Mouse (Mus musculus): ENCODE data around the gene Med13l. TPM values are rescaled to one million over a fixed set of nuclear protein-coding genes. Genes with fewer than 3 reads are reported as not detected.
A peak's percentile ranks its signal among the peaks of the same experiment; 100 is the strongest.

Gene Med13l
- polyA plus RNA-seq (2014; fragmentation: Nextera tagmentation; extraction: Ambion mirVana), result 17.0 and 20.5 TPM in 2 replicates

- Histone ChIP-seq H3K36me3 (ENCODE audit: control insufficient read depth, insufficient read depth, low read length) (no peaks in the 10 kb centered on the region), H3K9ac (replicated peaks; ENCODE audit: low read length) (peak within 1 kb of the TSS; percentile 92), H3K4me3 (replicated peaks; ENCODE audit: low read depth, low read length) (peak within 1 kb of the TSS; percentile 85), H3K4me1 (ENCODE audit: control insufficient read depth, insufficient read depth, low read length) (peaks cover 35% of the 10 kb centered on the region), H3K27me3 (ENCODE audit: control insufficient read depth, insufficient read depth, low read length) (no peaks in the 10 kb centered on the region; the same call in none of the 2 replicates), H3K4me2 (ENCODE audit: low read length) (peak within 1 kb of the TSS; percentile 74), H3K9me3 (ENCODE audit: control insufficient read depth, low read length) (no peaks in the 10 kb centered on the region), H3K27ac (replicated peaks; ENCODE audit: low read depth, low read length) (peak within 1 kb of the TSS; percentile 99)
- ATAC-seq (ENCODE audit: low FRiP score, low TSS enrichment), result peak; percentile 62; the same call in 1 of the 2 replicates
- WGBS, result under 1% methylated on average over 54 of the region's 120 CpGs
- DNase-seq, result peak; percentile 79
Observed at GRCm38 (mm10) chr5:118560385-118561085, at the start of gene Med13l. Gene Med13l, plus strand, starts transcription at chr5:118560679.

DNA sequence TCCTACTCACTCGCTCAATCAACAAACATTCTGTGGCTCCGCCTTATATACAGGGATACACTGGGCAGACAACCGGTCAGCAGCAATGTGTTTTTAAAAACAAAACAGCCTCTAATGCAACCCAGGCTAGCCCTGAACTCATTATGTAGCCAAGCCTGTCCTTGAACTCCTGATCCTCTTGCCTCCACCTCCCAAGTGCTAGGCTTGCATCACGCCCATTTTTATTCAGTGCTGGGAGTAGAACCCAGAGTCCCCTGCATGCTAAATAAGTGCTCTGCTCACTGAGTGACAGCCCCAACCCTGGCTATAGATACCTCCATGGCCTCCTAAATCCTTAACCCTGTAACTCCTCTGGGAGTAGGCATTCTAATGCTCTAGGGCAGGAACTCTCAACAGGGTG lies 49.5 kb upstream of the Med13l start:
- Histone ChIP-seq H3K4me3 (replicated peaks; ENCODE audit: low read depth, low read length) (no peak overlapping the region), H3K27me3 (ENCODE audit: control insufficient read depth, insufficient read depth, low read length) (peaks cover 17% of the 10 kb centered on the region), H3K36me3 (ENCODE audit: control insufficient read depth, insufficient read depth, low read length) (no peaks in the 10 kb centered on the region), H3K4me2 (ENCODE audit: low read length) (no peak overlapping the region), H3K4me1 (ENCODE audit: control insufficient read depth, insufficient read depth, low read length) (peaks cover 15% of the 10 kb centered on the region), H3K9ac (replicated peaks; ENCODE audit: low read length) (no peak overlapping the region), H3K9me3 (ENCODE audit: control insufficient read depth, low read length) (no peaks in the 10 kb centered on the region), H3K27ac (replicated peaks; ENCODE audit: low read depth, low read length) (no peak overlapping the region)
- no peak for DNase-seq
- WGBS, result 79% methylated on average over 4 of the region's 4 CpGs
- no peak for ATAC-seq (ENCODE audit: low FRiP score, low TSS enrichment)

GRCm38 (mm10) chr5:118513005-118513404 lies 47.5 kb upstream of the Med13l start:
- ATAC-seq (ENCODE audit: low FRiP score, low TSS enrichment) (no peak), DNase-seq (no peak)
- Histone ChIP-seq H3K27me3 (ENCODE audit: control insufficient read depth, insufficient read depth, low read length) (peaks cover 17% of the 10 kb centered on the region), H3K9me3 (ENCODE audit: control insufficient read depth, low read length) (no peaks in the 10 kb centered on the region), H3K4me2 (ENCODE audit: low read length) (no peak overlapping the region), H3K4me3 (replicated peaks; ENCODE audit: low read depth, low read length) (no peak overlapping the region), H3K27ac (replicated peaks; ENCODE audit: low read depth, low read length) (no peak overlapping the region), H3K36me3 (ENCODE audit: control insufficient read depth, insufficient read depth, low read length) (no peaks in the 10 kb centered on the region), H3K9ac (replicated peaks; ENCODE audit: low read length) (no peak overlapping the region), H3K4me1 (ENCODE audit: control insufficient read depth, insufficient read depth, low read length) (peaks cover 15% of the 10 kb centered on the region)
- WGBS, result 77% methylated on average over 1 of the region's 1 CpGs

DNA sequence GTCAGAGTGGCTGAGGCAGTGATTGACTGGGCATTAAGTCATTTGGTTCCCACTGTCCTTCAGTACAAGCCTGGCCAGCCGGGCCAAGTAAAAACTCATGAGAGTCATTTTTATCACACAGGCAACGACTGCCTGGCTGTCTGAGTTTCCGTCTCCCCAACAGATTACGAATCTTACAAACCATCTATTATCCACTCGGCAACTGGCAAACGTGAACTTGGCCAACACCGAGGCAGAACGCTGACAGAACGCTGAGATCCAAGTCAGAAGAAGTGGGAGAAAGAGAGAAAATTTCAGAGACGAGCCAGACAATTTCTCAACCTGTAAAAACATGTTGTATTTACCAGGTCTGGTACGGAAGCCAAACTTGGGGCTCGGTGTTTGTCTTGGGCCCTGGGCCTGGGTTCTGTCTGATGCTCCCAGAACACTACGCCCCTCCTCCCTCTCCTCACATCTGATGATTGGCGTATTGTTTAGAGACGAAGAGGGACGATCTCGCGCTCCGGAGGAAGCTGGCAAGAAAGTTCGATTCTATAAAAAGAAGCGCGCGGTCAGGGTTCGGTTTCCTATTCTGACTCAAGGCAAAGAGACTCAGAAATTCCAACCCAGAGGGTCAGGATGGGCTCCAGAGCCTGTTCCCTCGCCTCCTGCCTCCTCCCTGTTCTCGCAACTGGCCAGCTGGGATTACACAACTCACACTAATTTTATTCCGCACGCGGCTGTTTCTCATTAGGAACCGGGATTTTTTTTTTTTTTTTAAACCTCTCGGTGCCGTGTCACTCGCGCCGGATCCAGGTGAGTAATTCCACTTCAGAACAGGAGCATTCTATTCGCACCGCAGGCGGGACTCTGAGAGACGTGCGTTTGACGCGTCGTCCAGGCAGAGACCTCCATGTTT lies 46.6 kb upstream of the Med13l start:
- WGBS, result 6% methylated on average over 43 of the region's 43 CpGs
- peaks cover 17% of the 10 kb centered on the region for H3K27me3 ChIP-seq (ENCODE audit: control insufficient read depth, insufficient read depth, low read length)
- H3K4me3 ChIP-seq (replicated peaks; ENCODE audit: low read depth, low read length), result peak overlapping the region; percentile 23
- ATAC-seq (ENCODE audit: low FRiP score, low TSS enrichment) (no peak), DNase-seq (peak; percentile 53)
- no peaks in the 10 kb centered on the region for H3K36me3 ChIP-seq (ENCODE audit: control insufficient read depth, insufficient read depth, low read length)
- H3K27ac ChIP-seq (replicated peaks; ENCODE audit: low read depth, low read length), result no peak overlapping the region
- no peaks in the 10 kb centered on the region for H3K9me3 ChIP-seq (ENCODE audit: control insufficient read depth, low read length)
- 0 out of 2 replicates have a peak overlapping the region, but pooled peaks have one; percentile 14 for H3K9ac ChIP-seq (replicated peaks; ENCODE audit: low read length)
- peaks cover 15% of the 10 kb centered on the region for H3K4me1 ChIP-seq (ENCODE audit: control insufficient read depth, insufficient read depth, low read length)
- H3K4me2 ChIP-seq (ENCODE audit: low read length), result peak overlapping the region; percentile 52

- H3K36me3 ChIP-seq (ENCODE audit: control insufficient read depth, insufficient read depth, low read length), result no peaks in the 10 kb centered on the region
- H3K4me3 ChIP-seq (replicated peaks; ENCODE audit: low read depth, low read length), result peak overlapping the region; percentile 23
- peak overlapping the region; percentile 52 for H3K4me2 ChIP-seq (ENCODE audit: low read length)
- DNase-seq (no peak), ATAC-seq (ENCODE audit: low FRiP score, low TSS enrichment) (no peak)
- H3K27me3 ChIP-seq (ENCODE audit: control insufficient read depth, insufficient read depth, low read length), result peaks cover 17% of the 10 kb centered on the region
- peaks cover 15% of the 10 kb centered on the region for H3K4me1 ChIP-seq (ENCODE audit: control insufficient read depth, insufficient read depth, low read length)
- WGBS, result 19% methylated on average over 9 of the region's 9 CpGs
- no peaks in the 10 kb centered on the region for H3K9me3 ChIP-seq (ENCODE audit: control insufficient read depth, low read length)
- H3K9ac ChIP-seq (replicated peaks; ENCODE audit: low read length), result no peak overlapping the region
- no peak overlapping the region for H3K27ac ChIP-seq (replicated peaks; ENCODE audit: low read depth, low read length)
Observed at GRCm38 (mm10) chr5:118514527-118514831, 46.0 kb upstream of the Med13l start.

GRCm38 (mm10) chr5:118514842-118515241 lies 45.6 kb upstream of the Med13l start:
- H3K9me3 ChIP-seq (ENCODE audit: control insufficient read depth, low read length), result no peaks in the 10 kb centered on the region
- H3K4me2 ChIP-seq (ENCODE audit: low read length), result peak overlapping the region; percentile 52
- DNase-seq (no peak), ATAC-seq (ENCODE audit: low FRiP score, low TSS enrichment) (no peak)
- 49% methylated on average over 5 of the region's 5 CpGs for WGBS
- no peaks in the 10 kb centered on the region for H3K36me3 ChIP-seq (ENCODE audit: control insufficient read depth, insufficient read depth, low read length)
- H3K4me1 ChIP-seq (ENCODE audit: control insufficient read depth, insufficient read depth, low read length), result peaks cover 15% of the 10 kb centered on the region
- H3K4me3 ChIP-seq (replicated peaks; ENCODE audit: low read depth, low read length), result no peak overlapping the region
- H3K27ac ChIP-seq (replicated peaks; ENCODE audit: low read depth, low read length), result no peak overlapping the region
- peaks cover 17% of the 10 kb centered on the region for H3K27me3 ChIP-seq (ENCODE audit: control insufficient read depth, insufficient read depth, low read length)
- H3K9ac ChIP-seq (replicated peaks; ENCODE audit: low read length), result no peak overlapping the region

DNA sequence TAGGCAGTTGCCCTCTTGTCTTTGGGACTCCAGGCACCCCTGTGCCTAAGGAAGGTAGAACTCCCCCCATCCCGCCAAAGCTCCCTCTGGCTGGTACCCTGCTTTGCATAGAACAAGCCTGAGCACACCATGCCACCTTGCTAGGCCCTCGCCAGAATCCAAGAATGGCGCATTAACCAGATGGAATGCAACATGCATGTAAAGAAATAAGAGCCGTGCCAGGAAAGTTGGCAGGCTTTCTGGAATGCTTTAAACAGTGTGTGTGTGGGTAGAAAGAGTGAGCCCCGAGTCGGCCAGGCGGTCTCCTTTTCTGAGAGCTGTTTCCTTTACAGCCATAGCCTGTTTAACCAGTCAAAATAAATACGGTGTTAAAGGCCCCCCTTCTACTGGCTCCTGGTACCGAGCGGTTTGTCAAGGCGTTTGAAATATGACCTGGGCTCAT lies 45.2 kb upstream of the Med13l start:
- ATAC-seq (ENCODE audit: low FRiP score, low TSS enrichment), result no peak
- 22% methylated on average over 11 of the region's 11 CpGs for WGBS
- Histone ChIP-seq H3K27me3 (ENCODE audit: control insufficient read depth, insufficient read depth, low read length) (peaks cover 17% of the 10 kb centered on the region), H3K4me3 (replicated peaks; ENCODE audit: low read depth, low read length) (no peak overlapping the region), H3K36me3 (ENCODE audit: control insufficient read depth, insufficient read depth, low read length) (no peaks in the 10 kb centered on the region), H3K4me1 (ENCODE audit: control insufficient read depth, insufficient read depth, low read length) (peaks cover 15% of the 10 kb centered on the region), H3K4me2 (ENCODE audit: low read length) (no peak overlapping the region), H3K27ac (replicated peaks; ENCODE audit: low read depth, low read length) (no peak overlapping the region), H3K9ac (replicated peaks; ENCODE audit: low read length) (no peak overlapping the region), H3K9me3 (ENCODE audit: control insufficient read depth, low read length) (no peaks in the 10 kb centered on the region)
- DNase-seq, result peak; percentile 67

- Histone ChIP-seq H3K27ac (replicated peaks; ENCODE audit: low read depth, low read length) (no peak overlapping the region), H3K27me3 (ENCODE audit: control insufficient read depth, insufficient read depth, low read length) (peaks cover 17% of the 10 kb centered on the region)
- 82% methylated on average over 6 of the region's 6 CpGs for WGBS
Observed at GRCm38 (mm10) chr5:118516066-118516465, 44.4 kb upstream of the Med13l start.

More at GRCm38 (mm10) chr5:118516066-118516465, 44.4 kb upstream of the Med13l start:
- Histone ChIP-seq H3K4me3 (replicated peaks; ENCODE audit: low read depth, low read length) (no peak overlapping the region), H3K36me3 (ENCODE audit: control insufficient read depth, insufficient read depth, low read length) (no peaks in the 10 kb centered on the region), H3K9ac (replicated peaks; ENCODE audit: low read length) (no peak overlapping the region), H3K4me2 (ENCODE audit: low read length) (no peak overlapping the region), H3K4me1 (ENCODE audit: control insufficient read depth, insufficient read depth, low read length) (peaks cover 15% of the 10 kb centered on the region), H3K9me3 (ENCODE audit: control insufficient read depth, low read length) (no peaks in the 10 kb centered on the region)
- DNase-seq, result no peak
- ATAC-seq (ENCODE audit: low FRiP score, low TSS enrichment), result no peak

Measured in midbrain, embryonic 14.5 days (tissue).